Mouse (Mus musculus) midbrain, embryonic 16.5 days (tissue): Measurements from ENCODE around the gene Tsks. TPM values are rescaled to one million over a fixed set of nuclear protein-coding genes. Genes with fewer than 3 reads are reported as not detected.

Experiments used
- ATAC-seq: fragments of 200-750 bp; cut with Nextera tagmentation; 2 replicates; pipeline ENCODE4 v1.8.0; 2017; ENCODE audit warnings: moderate TSS enrichment
- H3K27ac ChIP-seq: fragments of 300-500 bp; sonication (generic); 2 replicates; pipeline ENCODE4 v1.5.1; 2014; ENCODE audit warnings: mild to moderate bottlenecking, low read length, mixed read lengths
- H3K27me3 ChIP-seq: fragments of 300-500 bp; sonication (generic); 2 replicates; pipeline ENCODE4 v1.6.1; 2014; ENCODE audit warnings: low read depth, low read length, mixed read lengths; ENCODE audit not compliant: control insufficient read depth, insufficient read depth
- H3K36me3 ChIP-seq: fragments of 300-500 bp; sonication (generic); 2 replicates; pipeline ENCODE4 v1.6.1; 2014; ENCODE audit warnings: mild to moderate bottlenecking, low read length, moderate library complexity, mixed read lengths; ENCODE audit not compliant: control insufficient read depth, insufficient read depth
- H3K4me1 ChIP-seq: fragments of 300-500 bp; sonication (generic); 2 replicates; pipeline ENCODE4 v1.6.1; 2014; ENCODE audit warnings: mild to moderate bottlenecking, low read length, mixed read lengths; ENCODE audit not compliant: control insufficient read depth, insufficient read depth
- H3K4me2 ChIP-seq: fragments of 300-500 bp; sonication (generic); 2 replicates; pipeline ENCODE4 v1.6.1; 2014; ENCODE audit warnings: mild to moderate bottlenecking, low read length, mixed read lengths
- H3K4me3 ChIP-seq: fragments of 300-500 bp; sonication (generic); 2 replicates; pipeline ENCODE4 v1.5.1; 2014; ENCODE audit warnings: low read depth, mild to moderate bottlenecking, low read length, moderate library complexity, mixed read lengths
- H3K9ac ChIP-seq: fragments of 300-500 bp; sonication (generic); 2 replicates; pipeline ENCODE4 v1.6.1; 2014; ENCODE audit warnings: low read depth, low read length, mixed read lengths
- H3K9me3 ChIP-seq: fragments of 300-500 bp; sonication (generic); replicated peaks from 2 replicates; pipeline ENCODE4 v1.6.1; 2014; ENCODE audit warnings: mild to moderate bottlenecking, low read length, mixed read lengths; ENCODE audit not compliant: control insufficient read depth, poor library complexity, severe bottlenecking
- WGBS: fragments of 180-500 bp; shearing (Covaris S2); extraction: QIAGEN DNeasy Blood & Tissue Kit; methylation state at CpG from one replicate; pipeline ENCODE4 v1.1.7; 2014; 5-methylcytosine and 5-hydroxymethylcytosine counted together
- polyA plus RNA-seq: library from polyadenylated mRNA; unstranded; fragments of >200 nt; fragmentation: Nextera tagmentation; extraction: Ambion mirVana; gene quantifications from 2 replicates; pipeline ENCODE4 v1.2.1, GENCODE M21; 2015

The Tsks gene
- polyA plus RNA-seq, 1 experiment from 2014 or later, result 0.10 TPM

DNA sequence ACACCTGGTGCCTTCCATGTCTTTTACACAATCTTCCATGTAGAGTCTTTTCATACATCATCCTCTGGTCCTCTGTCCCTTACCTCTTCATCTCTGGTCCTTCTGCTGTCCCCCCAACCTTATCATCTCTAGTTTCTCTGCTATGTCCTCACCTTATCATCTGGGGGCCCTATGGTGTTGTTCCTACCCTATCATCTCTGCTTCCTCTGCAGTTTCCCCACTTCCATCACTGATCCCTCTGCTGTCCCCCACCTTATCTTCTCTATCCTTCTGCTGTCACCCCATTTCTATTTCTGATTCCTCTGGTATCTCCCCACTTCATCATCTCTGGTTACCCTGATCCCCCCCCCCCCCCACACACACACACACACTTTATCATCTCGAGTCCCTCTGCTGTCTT, 14.4 kb upstream of the Tsks start:
- H3K4me1 ChIP-seq, result peaks cover 19% of the 10 kb centered on the region
- peak overlapping the region; percentile 95 for H3K9ac ChIP-seq
- no peak for ATAC-seq
- 0% methylated on average over 1 of the region's 1 CpGs for WGBS
- peak overlapping the region; percentile 86 for H3K4me2 ChIP-seq
- H3K36me3 ChIP-seq, result peaks cover 8% of the 10 kb centered on the region
- H3K4me3 ChIP-seq, result peak overlapping the region; percentile 92
- H3K27ac ChIP-seq, result peak overlapping the region; percentile 80; the same call in 1 of the 2 replicates
- H3K27me3 ChIP-seq, result no peaks in the 10 kb centered on the region
- H3K9me3 ChIP-seq, result no peaks in the 10 kb centered on the region

DNA sequence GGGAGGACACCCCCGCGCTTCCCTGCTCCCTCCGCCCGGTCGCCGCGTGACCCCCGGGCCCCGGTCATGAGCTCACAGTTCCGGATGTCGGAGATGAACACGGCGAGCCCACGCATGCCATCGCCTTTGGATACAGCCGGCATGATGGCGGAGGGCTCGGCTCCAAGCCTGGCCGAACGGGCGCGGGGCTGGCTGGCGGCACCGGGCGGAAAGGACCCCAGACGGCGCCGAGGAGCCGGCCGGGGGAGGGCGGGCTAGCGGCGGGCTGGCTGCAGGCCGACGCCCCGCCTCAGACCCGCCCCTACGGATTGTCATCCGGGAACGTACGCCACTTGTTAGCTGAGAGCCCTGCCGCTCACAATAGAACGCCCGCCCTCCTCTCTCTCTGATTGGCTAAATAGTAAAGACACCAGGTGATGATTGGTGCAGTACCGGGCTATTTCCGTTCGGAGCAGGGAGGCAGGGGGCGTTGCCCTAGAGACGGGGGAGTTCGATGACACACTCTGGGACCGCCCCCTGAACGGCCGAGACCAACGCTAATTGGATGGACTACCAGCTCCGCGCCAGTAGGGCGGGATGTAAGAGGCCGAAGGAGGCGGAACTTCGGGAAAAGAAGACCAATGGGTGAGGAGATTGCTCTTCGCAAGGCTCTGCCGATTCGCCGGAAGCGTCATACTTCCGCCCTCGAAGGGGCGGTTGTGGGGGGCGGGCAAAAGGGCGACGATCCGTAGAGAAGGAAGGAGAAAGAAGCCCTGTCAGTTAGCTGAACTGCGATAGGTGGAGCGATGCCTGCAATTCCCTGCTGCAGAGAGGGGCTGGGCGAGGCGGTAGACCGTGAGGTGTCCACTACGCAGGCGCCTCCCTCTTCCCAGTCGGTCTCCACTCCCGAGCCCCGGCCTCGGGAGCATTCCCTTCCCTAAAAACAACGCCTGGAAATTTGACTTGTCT, 13.5 kb upstream of the Tsks start, which contains the start of gene Ap2a1:
Gene Ap2a1, minus strand, starts transcription at position 293 of the 948 bp plus-strand sequence.
- H3K4me1 ChIP-seq, result peaks cover 19% of the 10 kb centered on the region
- peak within 1 kb of the TSS; percentile 97 for H3K27ac ChIP-seq
- H3K9me3 ChIP-seq, result no peaks in the 10 kb centered on the region
- peaks cover 6% of the 10 kb centered on the region; the same call in 1 of the 2 replicates for H3K36me3 ChIP-seq
- peak; percentile 99 for ATAC-seq
- no peaks in the 10 kb centered on the region for H3K27me3 ChIP-seq
- peak within 1 kb of the TSS; percentile 92 for H3K4me3 ChIP-seq
- under 1% methylated on average over 83 of the region's 84 CpGs for WGBS
- H3K4me2 ChIP-seq, result peak within 1 kb of the TSS; percentile 86
- H3K9ac ChIP-seq, result peak within 1 kb of the TSS; percentile 95

DNA sequence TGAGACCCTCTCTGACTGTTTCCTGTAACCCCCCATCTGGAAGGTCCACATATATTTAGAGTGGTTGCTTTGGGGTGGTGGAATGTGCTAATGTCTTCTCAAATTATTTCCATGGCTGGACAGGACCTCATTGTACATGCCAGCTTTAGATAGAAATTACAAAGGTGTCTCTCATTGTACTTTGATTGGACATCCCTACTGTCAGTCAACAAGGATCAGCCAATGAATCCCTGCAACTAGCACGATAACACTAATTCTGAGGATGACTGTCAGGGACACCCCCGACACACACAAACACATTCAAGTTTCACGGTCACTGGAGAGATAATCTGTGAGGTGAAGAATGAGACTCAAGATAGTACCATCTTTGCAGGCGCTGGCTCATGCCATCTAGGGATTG, 4.3 kb upstream of the Tsks start:
- Histone ChIP-seq H3K4me3 (no peak overlapping the region), H3K9me3 (no peaks in the 10 kb centered on the region; the same call in 1 of the 2 replicates), H3K27ac (no peak overlapping the region), H3K27me3 (no peaks in the 10 kb centered on the region), H3K4me1 (no peaks in the 10 kb centered on the region), H3K4me2 (no peak overlapping the region), H3K9ac (no peak overlapping the region), H3K36me3 (no peaks in the 10 kb centered on the region)
- ATAC-seq, result no peak
- WGBS, result 93% methylated on average over 4 of the region's 4 CpGs

DNA sequence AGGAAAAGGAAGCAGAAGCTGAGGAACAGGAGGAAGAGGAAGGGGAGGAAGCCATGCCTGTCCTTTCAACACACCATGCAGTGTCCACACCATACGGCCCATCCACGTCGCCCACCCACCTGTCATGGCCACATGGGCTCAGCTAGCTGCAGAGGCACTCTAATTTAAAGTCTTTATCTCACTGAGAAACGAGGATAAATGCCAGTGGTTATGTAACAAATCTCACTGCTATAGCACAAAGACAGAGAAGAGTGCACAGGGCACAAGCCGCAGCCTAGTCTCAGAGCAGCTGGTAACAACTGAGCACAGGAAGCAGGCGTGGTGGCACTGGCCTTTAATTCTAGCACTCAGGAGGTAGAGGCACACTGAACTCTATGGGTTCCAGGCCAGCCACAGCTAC, 6.9 kb downstream of the Tsks start:
- no peak overlapping the region for H3K9ac ChIP-seq
- no peaks in the 10 kb centered on the region; the same call in 1 of the 2 replicates for H3K4me1 ChIP-seq
- no peak overlapping the region for H3K4me2 ChIP-seq
- ATAC-seq, result no peak
- peaks cover 17% of the 10 kb centered on the region for H3K27me3 ChIP-seq
- WGBS, result 73% methylated on average over 6 of the region's 6 CpGs
- no peak overlapping the region for H3K27ac ChIP-seq
- no peaks in the 10 kb centered on the region for H3K36me3 ChIP-seq
- H3K4me3 ChIP-seq, result no peak overlapping the region
- no peaks in the 10 kb centered on the region for H3K9me3 ChIP-seq

DNA sequence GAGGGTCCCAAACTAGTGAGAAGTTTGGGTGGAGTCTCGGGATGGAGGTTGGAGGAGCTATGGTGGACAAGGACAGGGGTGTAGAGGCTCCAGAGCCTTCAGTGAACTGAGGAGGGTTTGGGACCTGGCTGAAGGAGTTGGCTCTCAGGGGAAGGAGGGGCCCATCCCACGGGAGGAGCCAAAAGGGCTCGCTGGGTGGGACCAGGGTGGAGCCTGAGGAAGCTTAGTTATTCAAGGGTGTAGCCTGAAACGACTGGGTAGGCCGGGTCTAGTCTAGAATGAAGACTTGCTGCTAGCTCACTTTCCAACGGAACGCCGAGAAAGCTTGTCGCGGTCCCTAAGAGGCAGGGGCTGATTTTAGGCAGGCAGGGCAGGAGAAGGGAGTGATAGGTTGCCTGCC, 9.0 kb downstream of the Tsks start:
- H3K9me3 ChIP-seq, result no peaks in the 10 kb centered on the region
- ATAC-seq, result 0 out of 2 replicates have a peak, but pooled peaks have one; percentile 28
- no peaks in the 10 kb centered on the region; the same call in 1 of the 2 replicates for H3K4me1 ChIP-seq
- H3K27ac ChIP-seq, result no peak overlapping the region
- H3K4me2 ChIP-seq, result peak overlapping the region; percentile 87
- H3K4me3 ChIP-seq, result peak overlapping the region; percentile 41
- H3K36me3 ChIP-seq, result no peaks in the 10 kb centered on the region
- no peak overlapping the region for H3K9ac ChIP-seq
- WGBS, result 0% methylated on average over 10 of the region's 10 CpGs
- H3K27me3 ChIP-seq, result peaks cover 17% of the 10 kb centered on the region

DNA sequence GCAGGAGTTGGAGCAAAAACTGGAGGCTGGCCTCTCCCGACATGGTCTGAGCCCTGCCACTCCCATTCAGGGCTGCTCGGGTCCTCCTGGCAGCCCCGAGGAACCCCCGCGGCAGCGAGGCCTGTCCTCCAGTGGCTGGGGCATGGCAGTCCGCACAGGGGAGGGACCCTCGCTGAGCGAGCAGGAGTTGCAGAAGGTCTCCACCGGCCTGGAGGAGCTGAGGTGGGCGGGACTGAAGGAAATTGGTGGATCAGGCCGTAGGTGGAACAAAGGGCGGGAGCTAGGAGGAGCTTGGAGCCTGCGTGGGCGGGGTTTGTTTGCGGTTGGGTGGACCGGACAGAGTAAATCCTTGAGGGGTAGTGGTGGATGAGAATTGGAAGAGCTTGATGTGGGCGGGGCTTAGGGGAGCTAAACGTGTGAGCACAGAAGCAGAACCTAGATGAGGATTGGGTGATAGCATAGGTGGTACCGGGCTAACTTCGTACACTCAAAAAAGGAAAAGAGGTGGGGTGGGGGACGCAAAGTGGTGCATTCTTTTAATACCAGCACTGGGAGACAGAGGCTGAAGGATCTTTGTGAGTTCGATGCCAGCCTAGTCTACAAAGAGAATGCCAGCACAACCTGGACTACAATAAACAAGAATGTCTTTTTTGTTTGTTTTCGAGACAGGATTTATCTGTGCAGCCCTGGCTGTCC, 9.8 kb downstream of the Tsks start:
- WGBS, result 5% methylated on average over 24 of the region's 24 CpGs
- Histone ChIP-seq H3K36me3 (no peaks in the 10 kb centered on the region), H3K4me2 (peak overlapping the region; percentile 87), H3K9me3 (no peaks in the 10 kb centered on the region), H3K27me3 (peaks cover 17% of the 10 kb centered on the region), H3K27ac (no peak overlapping the region), H3K9ac (peak overlapping the region; percentile 68), H3K4me3 (peak overlapping the region; percentile 41), H3K4me1 (no peaks in the 10 kb centered on the region; the same call in 1 of the 2 replicates)
- ATAC-seq, result peak; percentile 85

DNA sequence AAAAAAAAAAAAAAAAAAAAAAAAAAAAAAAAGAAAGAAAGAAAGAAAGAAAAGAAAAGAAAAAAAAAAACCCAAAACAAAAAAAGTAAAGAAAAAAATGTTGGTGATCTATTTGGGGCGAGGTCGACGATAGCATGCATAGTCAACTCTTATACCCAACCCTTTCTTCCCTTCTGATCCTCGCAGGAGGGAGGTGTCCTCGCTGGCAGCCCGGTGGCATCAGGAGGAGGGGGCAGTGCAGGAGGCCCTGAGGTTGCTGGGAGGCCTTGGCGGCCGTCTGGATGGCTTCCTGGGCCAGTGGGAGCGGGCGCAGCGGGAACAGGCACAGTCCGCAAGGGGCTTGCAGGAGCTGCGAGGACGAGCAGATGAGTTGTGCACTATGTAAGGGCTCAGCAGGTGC, 10.6 kb downstream of the Tsks start:
- 60% methylated on average over 14 of the region's 14 CpGs for WGBS
- Histone ChIP-seq H3K4me2 (no peak overlapping the region), H3K27ac (no peak overlapping the region), H3K9ac (no peak overlapping the region), H3K36me3 (no peaks in the 10 kb centered on the region), H3K4me3 (no peak overlapping the region), H3K4me1 (no peaks in the 10 kb centered on the region; the same call in 1 of the 2 replicates), H3K9me3 (no peaks in the 10 kb centered on the region), H3K27me3 (peaks cover 17% of the 10 kb centered on the region)
- no peak for ATAC-seq

DNA sequence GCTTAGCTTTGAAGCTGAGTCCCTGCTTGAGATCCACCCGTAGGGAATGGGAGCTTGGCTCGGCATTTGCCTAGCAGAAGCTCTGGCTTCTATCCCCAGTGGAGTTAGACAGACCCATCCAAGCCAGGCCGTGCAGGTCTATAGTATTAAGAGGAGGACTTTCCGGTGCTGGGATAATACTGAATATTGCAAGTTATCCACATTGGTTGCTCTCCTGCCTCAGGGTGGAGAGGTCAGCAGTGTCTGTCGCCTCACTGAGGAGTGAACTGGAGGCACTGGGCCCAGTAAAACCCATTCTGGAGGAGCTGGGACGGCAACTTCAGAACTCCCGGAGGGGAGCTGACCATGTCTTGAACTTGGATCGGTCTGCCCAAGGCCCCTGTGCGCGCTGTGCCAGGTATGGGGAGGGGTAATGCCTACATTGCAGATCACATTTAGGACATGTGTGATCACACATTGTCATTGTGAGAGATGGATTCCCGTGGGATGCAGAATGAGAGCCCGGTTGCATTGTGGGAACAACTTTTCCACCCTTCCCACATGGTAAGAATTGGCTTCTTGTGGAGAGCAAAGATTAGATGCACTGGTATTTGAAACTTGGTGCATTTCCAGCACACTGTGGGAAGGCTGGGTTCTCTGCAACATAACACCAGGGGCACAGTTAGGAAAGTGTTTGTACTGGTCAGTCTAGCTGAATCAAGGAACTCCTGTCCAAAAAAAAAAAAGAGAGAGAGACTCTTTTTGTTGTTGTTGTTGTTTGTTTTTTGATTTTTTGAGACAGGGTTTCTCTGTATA, 11.3 kb downstream of the Tsks start:
- H3K27me3 ChIP-seq, result peaks cover 17% of the 10 kb centered on the region
- H3K9ac ChIP-seq, result no peak overlapping the region
- no peaks in the 10 kb centered on the region for H3K9me3 ChIP-seq
- H3K36me3 ChIP-seq, result peaks cover under 1% of the 10 kb centered on the region; the same call in 1 of the 2 replicates
- 84% methylated on average over 12 of the region's 12 CpGs for WGBS
- H3K27ac ChIP-seq, result no peak overlapping the region
- no peaks in the 10 kb centered on the region; the same call in 1 of the 2 replicates for H3K4me1 ChIP-seq
- no peak overlapping the region for H3K4me3 ChIP-seq
- no peak for ATAC-seq
- no peak overlapping the region for H3K4me2 ChIP-seq
